Mouse (Mus musculus) embryonic facial prominence, embryonic 11.5 days (tissue): ENCODE results near the gene Fgfr2. TPM values are rescaled to one million over a fixed set of nuclear protein-coding genes. Genes with fewer than 3 reads are reported as not detected.

Source experiments
- ATAC-seq: fragments of 200-750 bp; cut with Nextera tagmentation; replicated peaks from 2 replicates; pipeline ENCODE4 v1.8.0; 2017; ENCODE audit warnings: low read depth; ENCODE audit not compliant: insufficient number of reproducible peaks, low FRiP score, low TSS enrichment
- DNase-seq: peaks from one replicate; pipeline ENCODE4 v3.0.0-alpha.2; 2015; ENCODE audit warnings: low spot score
- H3K27ac ChIP-seq: fragments of 300-500 bp; sonication (generic); replicated peaks from 2 replicates; pipeline ENCODE4 v1.5.1; 2014; ENCODE audit warnings: mild to moderate bottlenecking, low read depth, low read length, control low read depth
- H3K27me3 ChIP-seq: fragments of 300-500 bp; sonication (generic); 2 replicates; pipeline ENCODE4 v1.6.1; 2014; ENCODE audit warnings: mild to moderate bottlenecking, low read length, moderate library complexity, mixed read lengths; ENCODE audit not compliant: control insufficient read depth, insufficient read depth
- H3K36me3 ChIP-seq: fragments of 300-500 bp; sonication (generic); replicated peaks from 2 replicates; pipeline ENCODE4 v1.6.1; 2014; ENCODE audit warnings: low read depth, mild to moderate bottlenecking, low read length, moderate library complexity, mixed read lengths; ENCODE audit not compliant: control insufficient read depth, insufficient read depth
- H3K4me1 ChIP-seq: fragments of 300-500 bp; sonication (generic); 2 replicates; pipeline ENCODE4 v1.6.1; 2014; ENCODE audit warnings: low read length, mixed read lengths; ENCODE audit not compliant: control insufficient read depth, insufficient read depth
- H3K4me2 ChIP-seq: fragments of 300-500 bp; sonication (generic); 2 replicates; pipeline ENCODE4 v1.6.1; 2014; ENCODE audit warnings: low read depth, mild to moderate bottlenecking, control low read depth, low read length, moderate library complexity
- H3K4me3 ChIP-seq: fragments of 300-500 bp; sonication (generic); 2 replicates; pipeline ENCODE4 v1.5.1; 2014; ENCODE audit warnings: low read depth, low read length, control low read depth
- H3K9ac ChIP-seq: fragments of 300-500 bp; sonication (generic); replicated peaks from 2 replicates; pipeline ENCODE4 v1.6.1; 2014; ENCODE audit warnings: mild to moderate bottlenecking, control low read depth, low read length
- H3K9me3 ChIP-seq: fragments of 300-500 bp; sonication (generic); replicated peaks from 2 replicates; pipeline ENCODE4 v1.6.1; 2016; ENCODE audit warnings: mild to moderate bottlenecking, low read length, inconsistent platforms, mixed read lengths; ENCODE audit not compliant: control insufficient read depth
- WGBS: fragments of 180-500 bp; shearing (Covaris S2); extraction: QIAGEN DNeasy Blood & Tissue Kit; methylation state at CpG from one replicate; pipeline ENCODE4 v1.1.7; 2014; 5-methylcytosine and 5-hydroxymethylcytosine counted together
- polyA plus RNA-seq: library from polyadenylated mRNA; unstranded; fragments of >200 nt; fragmentation: Nextera tagmentation; extraction: Ambion mirVana; gene quantifications from 2 replicates; pipeline ENCODE4 v1.2.1, GENCODE M21; 2014

Gene Fgfr2
- polyA plus RNA-seq, 1 experiment from 2014 or later, result 75.6 TPM

GRCm38 (mm10) chr7:130374311-130374710 is 2748.8 kb downstream of the Fgfr2 start:
- no peak overlapping the region for H3K4me2 ChIP-seq
- 84% methylated on average over 9 of the region's 9 CpGs for WGBS
- no peaks in the 10 kb centered on the region for H3K27me3 ChIP-seq
- no peak overlapping the region for H3K27ac ChIP-seq
- no peak overlapping the region for H3K9ac ChIP-seq
- H3K4me3 ChIP-seq, result no peak overlapping the region
- H3K36me3 ChIP-seq, result no peaks in the 10 kb centered on the region
- ATAC-seq (no peak), DNase-seq (no peak)
- H3K9me3 ChIP-seq, result no peaks in the 10 kb centered on the region
- no peaks in the 10 kb centered on the region for H3K4me1 ChIP-seq

DNA sequence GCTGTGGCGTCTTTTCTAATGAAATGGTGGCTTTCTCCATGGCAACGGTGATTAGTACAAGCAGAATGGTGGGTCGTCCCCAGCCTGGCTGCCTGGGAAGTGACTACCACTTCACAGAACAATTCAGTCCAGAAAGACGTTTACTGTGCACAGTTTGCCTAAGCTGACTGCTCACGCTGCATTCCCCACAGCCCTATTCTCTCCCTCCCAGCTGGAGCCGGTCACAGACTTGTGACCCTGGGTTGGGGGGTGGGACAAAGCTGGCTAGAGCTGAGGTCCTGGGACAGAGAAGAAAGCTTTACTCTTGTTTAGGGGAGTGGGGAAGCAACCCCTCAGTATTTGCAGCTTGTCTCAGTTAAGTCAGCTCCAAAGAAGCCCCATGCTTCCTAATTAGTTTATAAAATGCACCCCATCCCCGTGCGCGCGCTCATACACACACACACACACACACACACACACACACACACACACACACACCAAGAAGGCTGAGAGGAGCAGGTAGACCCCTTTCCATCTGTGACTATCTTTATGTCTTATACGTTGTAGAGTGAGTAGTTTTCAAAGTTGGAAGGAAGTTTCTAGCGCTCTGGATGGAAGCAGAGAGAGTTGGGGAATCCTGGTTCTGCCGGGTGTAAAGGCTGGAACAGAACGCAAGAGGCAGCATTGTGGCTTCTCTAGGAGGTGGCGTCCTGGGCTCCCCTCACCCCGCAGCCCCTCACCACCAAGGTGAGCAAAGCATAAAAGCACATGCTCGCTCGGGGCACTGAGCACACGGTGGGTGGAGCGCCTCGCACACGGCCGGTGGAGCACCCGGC is 2754.1 kb downstream of the Fgfr2 start:
- Histone ChIP-seq H3K4me1 (peaks cover 5% of the 10 kb centered on the region; the same call in 1 of the 2 replicates), H3K4me3 (no peak overlapping the region), H3K27ac (no peak overlapping the region), H3K9me3 (peaks cover 3% of the 10 kb centered on the region; the same call in 1 of the 2 replicates), H3K4me2 (peak overlapping the region; percentile 1; the same call in 1 of the 2 replicates), H3K27me3 (no peaks in the 10 kb centered on the region), H3K9ac (no peak overlapping the region), H3K36me3 (no peaks in the 10 kb centered on the region)
- DNase-seq, result peak; percentile 59
- ATAC-seq, result 0 out of 2 replicates have a peak, but pooled peaks have one; percentile 57
- 25% methylated on average over 24 of the region's 24 CpGs for WGBS

DNA sequence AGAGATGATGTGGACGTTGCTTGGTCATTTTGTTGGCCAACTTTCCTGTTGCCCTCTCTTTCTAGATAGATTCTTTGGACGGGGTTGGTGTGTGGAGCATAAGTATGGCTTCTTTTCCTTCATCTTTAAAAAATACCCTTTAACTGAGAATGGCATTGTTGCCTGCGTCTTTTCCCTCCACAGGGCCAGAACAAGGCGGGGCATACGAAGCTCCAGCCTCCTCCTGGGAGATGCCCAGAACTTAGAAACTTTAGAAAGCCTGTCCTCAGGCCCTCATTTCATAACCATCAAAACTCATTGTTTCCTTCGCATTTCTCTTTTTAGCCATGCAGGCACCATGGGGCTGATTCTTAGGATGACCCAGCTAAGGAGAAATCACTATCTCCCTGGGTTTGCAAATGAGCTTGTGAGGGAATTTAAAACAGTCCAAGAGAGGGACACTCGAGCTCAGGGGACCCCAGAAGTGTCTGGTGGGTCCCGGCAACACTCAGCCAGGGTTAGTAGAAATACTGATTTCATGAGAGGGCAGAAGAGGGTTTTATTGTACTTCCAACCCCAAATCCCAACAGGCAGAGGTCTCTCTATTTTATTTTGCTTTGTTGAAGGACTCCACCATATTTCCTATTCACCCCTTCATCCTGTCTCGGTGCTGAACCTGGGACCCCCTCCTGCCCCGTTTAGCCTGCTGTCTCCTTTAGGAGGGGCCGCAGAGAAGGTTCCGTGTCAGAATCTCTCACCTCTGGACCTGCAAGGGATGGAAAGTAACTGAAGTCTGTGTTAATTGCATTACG is 2754.9 kb downstream of the Fgfr2 start:
- peaks cover 5% of the 10 kb centered on the region; the same call in 1 of the 2 replicates for H3K4me1 ChIP-seq
- ATAC-seq (0 out of 2 replicates have a peak, but pooled peaks have one; percentile 14), DNase-seq (no peak)
- H3K9me3 ChIP-seq, result peaks cover 3% of the 10 kb centered on the region; the same call in 1 of the 2 replicates
- WGBS, result 18% methylated on average over 13 of the region's 13 CpGs
- no peak overlapping the region for H3K27ac ChIP-seq
- H3K4me3 ChIP-seq, result no peak overlapping the region
- H3K9ac ChIP-seq, result no peak overlapping the region
- no peaks in the 10 kb centered on the region for H3K27me3 ChIP-seq
- H3K4me2 ChIP-seq, result peak overlapping the region; percentile 1; the same call in 1 of the 2 replicates
- H3K36me3 ChIP-seq, result no peaks in the 10 kb centered on the region

DNA sequence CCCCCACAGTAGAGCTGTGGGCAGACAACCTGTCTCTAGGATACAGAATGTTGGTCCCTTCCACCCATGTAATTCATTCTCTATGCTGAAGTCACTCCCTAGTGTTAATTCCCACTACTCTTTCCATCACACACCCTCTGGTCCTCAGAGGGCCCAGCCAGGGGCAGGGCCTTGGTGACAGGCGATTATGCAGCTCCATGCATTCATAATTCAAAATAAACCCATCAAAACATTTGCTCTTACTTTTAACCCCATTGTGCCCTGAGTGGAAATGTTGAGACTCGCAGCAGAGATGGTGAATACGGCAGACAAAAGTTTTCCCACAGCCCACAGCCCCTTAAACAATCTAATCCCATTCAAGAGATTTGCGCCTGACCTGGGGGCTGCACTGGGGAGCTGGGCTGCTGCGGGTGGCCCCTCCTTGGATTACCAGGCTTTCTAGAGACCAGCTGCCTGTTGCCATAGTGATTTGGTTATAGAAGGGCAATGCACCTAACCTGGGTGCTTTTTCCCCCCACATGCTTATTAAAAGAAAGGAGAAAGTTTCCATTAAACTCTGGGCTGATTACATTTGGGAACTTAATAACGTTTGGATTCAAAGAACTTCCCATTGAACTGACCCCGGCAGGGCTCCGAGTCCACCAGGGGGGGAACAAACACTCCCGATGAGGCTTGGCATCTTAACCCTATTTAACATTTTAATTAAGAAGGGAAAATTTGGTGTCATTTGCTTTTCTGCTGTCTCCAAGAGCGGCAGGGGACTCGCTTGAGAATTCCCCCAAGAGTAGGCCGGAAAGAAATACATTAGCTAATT is 2755.7 kb downstream of the Fgfr2 start:
- no peaks in the 10 kb centered on the region for H3K27me3 ChIP-seq
- H3K4me3 ChIP-seq, result no peak overlapping the region
- H3K4me1 ChIP-seq, result peaks cover 5% of the 10 kb centered on the region; the same call in 1 of the 2 replicates
- peaks cover 3% of the 10 kb centered on the region; the same call in 1 of the 2 replicates for H3K9me3 ChIP-seq
- ATAC-seq (peak; percentile 36; the same call in 1 of the 2 replicates), DNase-seq (peak; percentile 42)
- H3K36me3 ChIP-seq, result no peaks in the 10 kb centered on the region
- no peak overlapping the region for H3K4me2 ChIP-seq
- no peak overlapping the region for H3K27ac ChIP-seq
- H3K9ac ChIP-seq, result no peak overlapping the region
- WGBS, result 13% methylated on average over 12 of the region's 12 CpGs

DNA sequence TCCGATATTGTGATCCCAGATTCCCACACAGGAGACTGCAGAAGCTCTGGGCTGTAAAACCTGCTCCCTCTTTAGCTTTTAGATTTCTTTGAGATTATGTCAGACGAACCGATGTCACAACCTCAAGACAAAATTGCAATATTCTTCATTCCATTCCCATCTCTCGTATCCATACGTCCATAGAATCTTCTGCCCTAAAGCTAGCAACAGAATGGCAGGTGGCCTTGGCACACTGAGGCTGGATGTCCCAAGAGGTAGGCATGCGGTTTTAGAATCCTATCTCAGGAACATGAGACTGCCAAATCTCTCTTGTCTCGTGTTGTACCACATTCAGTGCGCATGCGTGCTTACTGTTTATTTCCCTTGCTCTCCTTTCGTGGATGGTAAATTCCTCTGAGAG is 2757.4 kb downstream of the Fgfr2 start:
- no peak overlapping the region for H3K4me2 ChIP-seq
- DNase-seq (no peak), ATAC-seq (no peak)
- no peak overlapping the region for H3K27ac ChIP-seq
- H3K27me3 ChIP-seq, result no peaks in the 10 kb centered on the region
- H3K9ac ChIP-seq, result no peak overlapping the region
- peaks cover 5% of the 10 kb centered on the region; the same call in 1 of the 2 replicates for H3K4me1 ChIP-seq
- no peak overlapping the region for H3K4me3 ChIP-seq
- WGBS, result 92% methylated on average over 10 of the region's 10 CpGs
- H3K9me3 ChIP-seq, result peaks cover 3% of the 10 kb centered on the region; the same call in 1 of the 2 replicates
- H3K36me3 ChIP-seq, result no peaks in the 10 kb centered on the region

GRCm38 (mm10) chr7:130340412-130341152 is 2782.6 kb downstream of the Fgfr2 start:
- H3K4me2 ChIP-seq, result no peak overlapping the region
- no peaks in the 10 kb centered on the region for H3K4me1 ChIP-seq
- WGBS, result 70% methylated on average over 6 of the region's 6 CpGs
- no peak for DNase-seq
- no peak for ATAC-seq
- H3K27me3 ChIP-seq, result no peaks in the 10 kb centered on the region
- no peaks in the 10 kb centered on the region for H3K9me3 ChIP-seq
- no peak overlapping the region for H3K9ac ChIP-seq
- no peaks in the 10 kb centered on the region for H3K36me3 ChIP-seq
- no peak overlapping the region for H3K4me3 ChIP-seq
- no peak overlapping the region for H3K27ac ChIP-seq

DNA sequence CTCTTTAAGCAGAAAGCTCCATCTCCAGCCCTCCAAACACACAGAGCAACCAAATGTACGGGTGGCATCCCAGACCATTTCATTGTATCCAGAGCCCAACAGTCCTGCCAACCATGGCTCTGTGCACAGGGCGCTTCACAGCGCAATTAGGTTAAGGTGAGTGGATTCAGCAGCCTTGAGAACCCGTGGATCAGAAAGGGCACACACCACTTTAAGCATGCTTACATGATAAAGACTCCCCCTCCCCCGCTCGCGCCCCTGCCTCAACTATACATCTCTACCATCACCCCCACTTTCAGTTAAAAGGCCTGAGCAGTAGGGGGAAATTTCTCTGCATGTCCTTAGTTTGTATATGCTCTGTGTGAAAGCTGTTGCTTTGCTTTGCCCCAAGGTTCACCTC is 2785.5 kb downstream of the Fgfr2 start:
- H3K4me1 ChIP-seq, result no peaks in the 10 kb centered on the region
- DNase-seq (no peak), ATAC-seq (no peak)
- H3K4me2 ChIP-seq, result no peak overlapping the region
- no peak overlapping the region for H3K4me3 ChIP-seq
- no peaks in the 10 kb centered on the region for H3K9me3 ChIP-seq
- H3K36me3 ChIP-seq, result no peaks in the 10 kb centered on the region
- WGBS, result 87% methylated on average over 7 of the region's 7 CpGs
- H3K27me3 ChIP-seq, result no peaks in the 10 kb centered on the region
- no peak overlapping the region for H3K27ac ChIP-seq
- H3K9ac ChIP-seq, result no peak overlapping the region
